Mouse (Mus musculus): ENCODE measurements around the gene Pirb. TPM values are rescaled to one million over a fixed set of nuclear protein-coding genes. Genes with fewer than 3 reads are reported as not detected.
"Not testable (repeated sequence)": the region's sequence is repeated elsewhere in the genome, so short reads cannot be mapped to it uniquely, and the experiment has no call there.

Pirb gene
- polyA plus RNA-seq (2016; fragmentation: Nextera tagmentation; extraction: Ambion mirVana), result 0.19 and 0.26 TPM in 2 replicates

DNA sequence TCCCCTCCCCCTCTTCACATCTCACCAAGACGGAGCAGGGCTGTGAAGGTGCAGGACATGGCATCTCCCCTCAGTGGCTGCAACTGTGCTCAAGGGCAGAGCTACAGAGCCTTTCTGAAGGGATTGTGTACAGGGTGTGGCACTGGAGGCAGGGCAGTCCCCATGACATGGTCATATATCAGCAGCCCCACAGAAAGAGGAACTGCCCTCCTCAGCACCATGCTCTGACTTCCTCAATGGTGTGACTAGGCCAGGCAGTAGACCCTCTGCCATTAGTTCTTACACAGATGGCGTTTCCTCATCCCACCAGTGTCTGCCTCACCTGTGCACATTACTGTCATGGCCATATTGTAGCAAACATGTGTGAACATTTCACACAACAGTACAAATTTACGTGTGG is at the start of gene Pirb:
Pirb (minus strand) TSS at position 124 of the 400 bp plus-strand sequence.
- not testable (repeated sequence) for H3K4me3 ChIP-seq; H3K27me3 ChIP-seq (ENCODE audit: poor library complexity, severe bottlenecking); H3K27ac ChIP-seq; H3K9me3 ChIP-seq; H3K36me3 ChIP-seq (replicated peaks); DNase-seq (ENCODE audit: extremely low spot score, low spot score); H3K4me1 ChIP-seq
- WGBS, result 70% methylated on average over 1 of the region's 3 CpGs

DNA sequence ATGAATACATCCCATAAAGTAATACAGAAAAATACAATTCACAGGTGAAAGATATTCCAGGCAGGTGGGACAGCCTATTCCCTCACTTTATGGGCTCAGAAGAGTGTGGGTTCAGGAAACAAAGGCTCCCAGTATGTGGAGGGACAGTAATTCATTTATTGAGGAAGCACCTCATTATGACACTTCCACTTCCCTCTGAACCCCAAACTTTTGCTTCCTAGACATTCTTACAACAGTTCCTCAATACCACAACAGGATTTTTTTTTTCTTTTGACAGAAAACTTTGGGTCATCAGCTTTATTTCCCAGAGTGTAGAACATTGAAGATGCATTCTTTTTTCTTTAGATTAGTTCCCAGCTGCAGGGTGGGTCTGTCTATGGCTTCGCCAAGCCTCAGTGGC is 12.5 kb upstream of the Pirb start:
- DNase-seq (ENCODE audit: extremely low spot score, low spot score); H3K27me3 ChIP-seq (ENCODE audit: poor library complexity, severe bottlenecking); H3K4me1 ChIP-seq; H3K36me3 ChIP-seq (replicated peaks); H3K27ac ChIP-seq; H3K9me3 ChIP-seq; H3K4me3 ChIP-seq: not testable (repeated sequence)
- no CpG with 5 or more reads among the region's 1 CpGs for WGBS

DNA sequence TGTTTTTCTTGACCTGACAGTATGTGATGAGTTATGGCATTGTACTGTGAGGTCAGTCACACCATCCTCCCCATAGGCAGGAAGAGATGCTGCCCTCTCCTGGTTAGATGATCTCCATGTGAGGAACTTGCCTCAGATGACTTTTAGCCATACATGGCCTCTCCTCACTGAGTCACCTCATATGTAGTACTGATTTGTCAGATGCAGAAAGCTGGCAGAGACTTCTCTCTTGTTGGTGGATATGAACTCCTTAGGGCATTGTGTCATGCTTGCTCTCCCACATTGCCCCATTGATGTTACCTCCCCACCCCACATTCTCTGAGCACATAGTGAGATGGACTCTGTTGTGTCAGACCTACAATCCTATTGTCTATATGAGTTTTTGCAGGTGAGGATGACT is 5.3 kb upstream of the Pirb start:
- not testable (repeated sequence) for H3K36me3 ChIP-seq (replicated peaks); H3K4me1 ChIP-seq; H3K27ac ChIP-seq; DNase-seq (ENCODE audit: extremely low spot score, low spot score); H3K27me3 ChIP-seq (ENCODE audit: poor library complexity, severe bottlenecking); H3K4me3 ChIP-seq; H3K9me3 ChIP-seq

DNA sequence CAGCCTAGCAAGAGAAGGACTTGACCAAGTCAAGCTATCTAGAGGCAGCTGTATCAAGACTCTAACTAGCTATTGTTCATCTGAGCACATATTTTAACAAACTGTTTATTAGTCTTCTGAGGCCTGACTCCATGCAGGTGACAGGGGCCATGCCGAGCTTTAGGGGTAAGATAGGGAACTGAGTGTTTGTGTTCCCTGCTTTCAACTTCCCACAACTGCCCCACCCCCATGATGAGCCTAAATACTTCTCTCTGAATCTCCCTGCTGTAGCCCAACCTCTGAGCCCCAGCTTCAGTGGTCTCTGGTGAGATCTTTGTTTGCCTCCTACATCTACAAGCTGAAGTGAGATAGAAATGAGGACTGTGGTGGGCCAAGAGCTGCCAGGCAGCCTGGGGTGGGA is 4.9 kb downstream of the Pirb start:
- no peaks in the 10 kb centered on the region for H3K36me3 ChIP-seq (replicated peaks)
- no peak overlapping the region for H3K27ac ChIP-seq
- H3K9me3 ChIP-seq, result no peaks in the 10 kb centered on the region
- 68% methylated on average over 1 of the region's 1 CpGs for WGBS
- H3K4me1 ChIP-seq, result no peaks in the 10 kb centered on the region
- no peak for DNase-seq (ENCODE audit: extremely low spot score, low spot score)
- no peaks in the 10 kb centered on the region for H3K27me3 ChIP-seq (ENCODE audit: poor library complexity, severe bottlenecking)
- no peak overlapping the region for H3K4me3 ChIP-seq

DNA sequence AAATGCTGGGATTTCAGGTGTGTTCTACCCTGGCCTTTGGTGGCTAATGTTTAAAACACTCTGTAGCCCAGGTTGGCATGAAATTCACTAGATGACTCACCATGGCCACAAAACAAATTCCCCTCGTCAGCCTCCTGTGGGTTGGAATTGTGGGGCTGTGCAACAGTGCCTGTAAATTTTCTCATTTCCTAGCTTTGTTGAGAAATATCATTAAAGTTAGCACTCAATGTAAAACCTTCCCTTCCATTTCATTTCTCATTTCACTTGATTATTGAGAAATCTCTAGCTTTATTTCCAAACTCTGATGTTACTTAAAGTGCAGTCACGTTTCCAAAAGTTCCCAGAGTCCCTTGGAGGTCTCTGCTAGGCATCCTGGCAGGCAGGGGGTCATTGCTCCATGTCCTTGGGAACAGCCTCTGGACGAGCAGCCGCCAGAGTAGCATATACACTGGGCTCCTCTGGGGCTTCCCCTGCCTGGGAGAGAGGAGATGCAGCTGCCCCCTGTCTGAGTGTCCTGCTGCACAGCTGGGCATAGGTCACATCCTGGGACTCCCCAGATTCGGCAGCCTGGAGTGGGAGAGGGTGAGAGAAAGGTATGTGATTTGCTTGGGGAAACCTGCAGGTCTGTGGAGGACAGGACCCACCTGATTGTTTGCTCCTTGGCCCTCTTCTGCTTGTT is 7.8 kb downstream of the Pirb start:
- 52% methylated on average over 5 of the region's 5 CpGs for WGBS
- Histone ChIP-seq H3K4me3 (no peak overlapping the region), H3K4me1 (no peaks in the 10 kb centered on the region), H3K27me3 (ENCODE audit: poor library complexity, severe bottlenecking) (no peaks in the 10 kb centered on the region), H3K27ac (no peak overlapping the region), H3K9me3 (no peaks in the 10 kb centered on the region), H3K36me3 (replicated peaks) (peaks cover 8% of the 10 kb centered on the region)
- DNase-seq (ENCODE audit: extremely low spot score, low spot score), result no peak

DNA sequence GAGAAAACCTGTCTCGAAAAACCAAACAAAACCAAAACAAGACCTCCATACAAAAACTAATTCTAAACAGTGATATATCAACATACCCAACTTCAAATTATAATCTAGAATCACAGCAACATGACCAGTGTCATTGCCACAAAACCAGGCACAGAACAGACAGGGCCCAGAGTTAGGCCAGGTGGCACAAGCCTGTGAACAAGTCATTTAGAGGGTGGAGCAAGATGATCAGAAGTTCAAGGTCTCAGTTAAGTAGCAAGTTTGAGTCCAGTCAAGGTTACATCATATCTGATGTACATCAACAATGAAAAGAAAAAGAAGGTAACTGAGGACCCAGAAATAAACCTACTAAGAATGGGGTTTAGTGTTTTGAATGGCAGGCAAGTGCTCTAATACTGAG is 11.2 kb downstream of the Pirb start:
- H3K4me3 ChIP-seq, result no peak overlapping the region
- peaks cover 18% of the 10 kb centered on the region for H3K4me1 ChIP-seq
- H3K27ac ChIP-seq, result no peak overlapping the region
- H3K9me3 ChIP-seq, result no peaks in the 10 kb centered on the region
- no peaks in the 10 kb centered on the region for H3K27me3 ChIP-seq (ENCODE audit: poor library complexity, severe bottlenecking)
- DNase-seq (ENCODE audit: extremely low spot score, low spot score), result no peak
- H3K36me3 ChIP-seq (replicated peaks), result peaks cover 39% of the 10 kb centered on the region
- 78% methylated on average over 1 of the region's 1 CpGs for WGBS

DNA sequence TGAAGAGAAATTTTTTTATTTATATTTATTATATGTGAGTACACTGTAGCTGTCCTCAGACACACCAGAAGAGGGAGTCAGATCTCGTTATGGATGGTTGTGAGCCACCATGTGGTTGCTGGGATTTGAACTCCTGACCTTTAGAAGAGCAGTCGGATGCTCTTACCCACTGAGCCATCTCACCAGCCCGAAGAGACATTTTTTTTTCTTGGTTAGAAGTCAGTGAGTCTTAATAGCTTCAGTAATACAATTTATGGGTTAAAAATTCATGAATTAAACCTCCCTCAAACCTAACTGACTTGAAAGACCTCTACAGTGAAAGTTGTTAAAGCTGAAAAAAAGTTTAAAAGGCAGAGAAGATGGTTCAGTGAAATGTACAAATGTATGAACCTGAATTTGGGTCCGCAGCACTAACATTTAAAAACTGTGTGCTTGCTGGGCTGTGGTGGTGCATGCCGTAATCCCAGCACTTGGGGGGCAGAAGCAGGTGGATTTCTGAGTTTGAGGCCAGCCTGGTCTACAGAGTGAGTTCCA is 11.7 kb downstream of the Pirb start:
- peaks cover 19% of the 10 kb centered on the region for H3K4me1 ChIP-seq
- not testable (repeated sequence) for H3K27me3 ChIP-seq (ENCODE audit: poor library complexity, severe bottlenecking); H3K27ac ChIP-seq; DNase-seq (ENCODE audit: extremely low spot score, low spot score); H3K4me3 ChIP-seq; H3K9me3 ChIP-seq
- WGBS, result 41% methylated on average over 5 of the region's 5 CpGs
- peaks cover 39% of the 10 kb centered on the region for H3K36me3 ChIP-seq (replicated peaks)

DNA sequence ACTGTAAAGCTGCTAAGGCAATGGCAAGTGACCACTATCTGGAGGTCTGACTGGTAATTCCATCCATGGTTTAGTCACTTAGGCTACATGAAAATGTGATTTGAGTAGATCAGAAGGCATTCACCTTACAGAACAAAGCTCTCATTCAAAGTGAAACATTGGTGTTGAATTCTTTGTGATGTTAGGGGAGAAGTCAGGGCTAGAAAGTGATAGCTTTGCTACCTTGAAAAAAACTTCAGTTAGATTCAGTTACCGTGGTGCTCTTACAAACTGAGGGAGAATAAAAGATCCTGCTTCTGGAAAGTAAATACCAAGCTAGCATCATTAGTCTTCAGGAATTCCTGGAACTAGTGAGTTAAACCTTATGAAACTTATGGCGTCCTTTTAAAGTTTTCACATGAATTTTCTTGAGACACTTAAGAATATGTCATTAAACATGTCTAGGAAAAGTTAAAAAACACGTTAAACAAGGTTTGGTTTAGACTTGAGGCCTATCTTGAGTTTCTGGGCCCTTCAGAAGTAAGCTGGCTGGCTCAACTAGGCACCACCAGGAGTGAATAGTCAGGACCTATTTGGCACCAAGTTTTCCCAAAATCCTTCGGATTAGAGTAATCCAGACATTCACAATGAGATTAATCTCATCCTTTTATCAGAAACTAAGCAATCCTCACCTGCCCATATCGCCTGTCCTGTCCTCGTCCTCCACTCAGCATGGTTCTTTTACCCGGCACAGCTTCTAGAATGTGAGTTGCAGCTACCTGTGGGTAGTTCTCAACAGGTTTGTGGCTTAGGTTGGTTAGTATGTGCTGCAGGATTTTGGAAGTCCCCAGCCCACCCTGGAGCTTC is 12.4 kb downstream of the Pirb start:
- H3K4me1 ChIP-seq, result peaks cover 26% of the 10 kb centered on the region
- WGBS, result 15% methylated on average over 7 of the region's 7 CpGs
- no peaks in the 10 kb centered on the region for H3K9me3 ChIP-seq
- no peaks in the 10 kb centered on the region for H3K27me3 ChIP-seq (ENCODE audit: poor library complexity, severe bottlenecking)
- peaks cover 39% of the 10 kb centered on the region for H3K36me3 ChIP-seq (replicated peaks)
- H3K27ac ChIP-seq, result no peak overlapping the region
- peak; percentile 41 for DNase-seq (ENCODE audit: extremely low spot score, low spot score)
- H3K4me3 ChIP-seq, result no peak overlapping the region

DNA sequence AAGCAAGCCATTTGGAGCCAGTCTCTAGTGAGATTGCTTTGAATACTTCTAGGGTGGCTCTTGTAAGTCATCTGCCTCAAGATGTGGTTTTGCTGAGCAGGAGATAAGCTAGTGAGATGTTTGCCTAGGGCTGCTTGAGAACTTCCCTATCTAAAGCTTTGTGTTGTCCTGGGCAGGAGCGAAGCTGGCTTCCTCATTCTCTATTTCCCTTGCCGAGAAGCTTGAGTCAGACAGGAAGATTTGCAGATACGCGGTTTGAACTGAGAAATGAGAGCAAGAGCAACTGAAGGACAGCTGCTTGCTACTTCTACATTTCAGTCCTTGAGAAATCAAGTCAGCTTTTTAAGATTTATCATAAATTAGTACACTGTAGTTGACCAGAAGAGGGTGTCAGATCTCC is 13.2 kb downstream of the Pirb start:
- peaks cover 40% of the 10 kb centered on the region for H3K36me3 ChIP-seq (replicated peaks)
- peak overlapping the region; percentile 85 for H3K4me3 ChIP-seq
- no peaks in the 10 kb centered on the region for H3K9me3 ChIP-seq
- 68% methylated on average over 4 of the region's 4 CpGs for WGBS
- no peaks in the 10 kb centered on the region for H3K27me3 ChIP-seq (ENCODE audit: poor library complexity, severe bottlenecking)
- DNase-seq (ENCODE audit: extremely low spot score, low spot score), result no peak
- no peak overlapping the region for H3K27ac ChIP-seq
- peaks cover 26% of the 10 kb centered on the region for H3K4me1 ChIP-seq

DNA sequence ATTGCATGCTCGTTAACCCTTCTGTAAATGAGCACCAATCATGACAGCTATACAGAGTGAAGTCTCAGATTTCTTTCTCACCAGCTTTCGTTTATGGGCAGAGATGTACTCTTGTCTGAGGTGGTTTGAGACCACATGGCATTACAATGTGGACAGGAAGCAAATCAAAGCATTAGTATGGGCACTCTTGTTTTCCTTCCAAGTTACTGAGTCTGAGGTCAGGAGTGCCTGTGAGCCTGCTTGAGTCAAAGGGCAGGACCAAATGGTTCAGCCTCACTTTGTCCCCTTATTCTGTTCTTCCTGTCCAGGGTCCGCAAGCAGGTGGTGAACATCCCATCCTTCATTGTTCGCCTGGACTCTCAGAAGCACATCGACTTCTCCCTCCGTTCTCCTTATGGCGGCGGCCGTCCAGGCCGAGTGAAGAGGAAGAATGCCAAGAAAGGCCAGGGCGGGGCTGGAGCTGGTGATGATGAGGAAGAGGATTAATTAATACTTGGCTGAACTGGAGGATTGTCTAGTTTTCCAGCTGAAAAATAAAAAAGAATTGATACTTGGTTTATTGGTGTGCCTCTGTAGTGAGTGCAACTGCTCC is 13.8 kb downstream of the Pirb start:
- WGBS, result 66% methylated on average over 11 of the region's 11 CpGs
- Histone ChIP-seq H3K27me3 (ENCODE audit: poor library complexity, severe bottlenecking) (no peaks in the 10 kb centered on the region), H3K27ac (peak overlapping the region; percentile 96)

DNA sequence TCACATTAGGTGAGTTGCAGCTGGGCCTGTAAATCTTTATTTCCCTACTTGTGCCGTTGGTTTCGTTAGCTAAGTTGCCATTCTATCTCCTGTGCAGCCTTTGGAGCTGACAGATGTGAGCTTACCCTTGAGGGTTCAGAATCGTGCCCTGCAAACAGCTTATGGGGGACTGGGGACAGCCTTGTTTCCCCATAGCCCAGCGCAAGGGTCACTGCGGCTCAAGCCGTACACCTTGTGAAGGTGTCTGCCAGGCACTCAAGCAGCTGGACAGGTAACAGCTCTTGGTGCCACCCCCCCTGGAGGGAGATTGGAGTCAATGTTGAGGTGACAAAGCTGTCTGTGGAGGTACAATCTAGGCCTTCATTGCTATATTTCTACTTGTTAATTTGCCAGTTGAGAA is 14.3 kb downstream of the Pirb start:
- 46% methylated on average over 6 of the region's 6 CpGs for WGBS
- no peaks in the 10 kb centered on the region for H3K9me3 ChIP-seq
- DNase-seq (ENCODE audit: extremely low spot score, low spot score), result no peak
- H3K4me3 ChIP-seq, result peak overlapping the region; percentile 85
- H3K4me1 ChIP-seq, result peaks cover 26% of the 10 kb centered on the region
- H3K27me3 ChIP-seq (ENCODE audit: poor library complexity, severe bottlenecking), result no peaks in the 10 kb centered on the region
- peaks cover 51% of the 10 kb centered on the region for H3K36me3 ChIP-seq (replicated peaks)
- H3K27ac ChIP-seq, result peak overlapping the region; percentile 96

More for the DNA sequence above, 13.8 kb downstream of the Pirb start:
- peaks cover 45% of the 10 kb centered on the region for H3K36me3 ChIP-seq (replicated peaks)
- peak overlapping the region; percentile 85 for H3K4me3 ChIP-seq
- no peak for DNase-seq (ENCODE audit: extremely low spot score, low spot score)
- no peaks in the 10 kb centered on the region for H3K9me3 ChIP-seq
- H3K4me1 ChIP-seq, result peaks cover 26% of the 10 kb centered on the region

DNA sequence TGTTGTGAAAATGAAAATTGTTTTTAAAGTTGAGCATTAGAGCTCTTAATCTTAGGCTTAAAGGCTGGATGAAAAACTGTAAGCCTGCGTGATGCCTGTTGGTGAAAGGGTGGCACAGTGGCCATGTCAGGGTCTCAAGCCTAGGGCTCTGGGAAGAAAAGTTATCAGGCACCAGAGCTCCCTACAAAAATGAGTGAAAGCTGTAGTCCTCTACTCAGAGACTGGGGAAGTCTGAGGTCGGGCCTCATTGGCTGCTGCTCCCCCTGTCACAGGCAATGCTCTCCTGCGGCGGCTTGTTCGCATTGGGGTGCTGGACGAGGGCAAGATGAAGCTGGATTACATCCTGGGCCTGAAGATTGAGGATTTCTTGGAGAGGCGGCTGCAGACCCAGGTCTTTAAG is 14.7 kb downstream of the Pirb start:
- peaks cover 55% of the 10 kb centered on the region for H3K36me3 ChIP-seq (replicated peaks)

DNA sequence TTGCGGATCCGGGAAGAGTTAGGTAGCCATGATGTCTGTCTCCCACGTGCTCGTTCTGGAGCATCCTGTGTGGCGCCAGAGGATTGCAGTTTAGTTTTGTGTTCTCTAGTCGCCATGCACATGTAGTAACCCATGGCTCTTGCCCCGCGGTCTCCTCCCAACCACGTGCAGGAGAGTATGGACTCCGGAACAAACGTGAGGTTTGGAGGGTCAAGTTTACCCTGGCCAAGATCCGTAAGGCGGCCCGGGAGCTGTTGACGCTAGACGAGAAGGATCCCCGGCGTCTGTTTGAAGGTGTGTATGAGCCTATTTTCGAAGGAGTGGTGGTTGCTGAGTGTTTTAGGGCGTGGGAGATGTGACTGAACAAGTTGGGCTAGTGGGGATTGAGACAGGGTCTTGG is 15.7 kb downstream of the Pirb start:
- under 1% methylated on average over 20 of the region's 20 CpGs for WGBS

More for the DNA sequence above, 14.7 kb downstream of the Pirb start:
- Histone ChIP-seq H3K4me3 (peak overlapping the region; percentile 85), H3K27ac (peak overlapping the region; percentile 96), H3K4me1 (peaks cover 26% of the 10 kb centered on the region)
- not testable (repeated sequence) for H3K9me3 ChIP-seq; H3K27me3 ChIP-seq (ENCODE audit: poor library complexity, severe bottlenecking); DNase-seq (ENCODE audit: extremely low spot score, low spot score)
- WGBS, result 10% methylated on average over 7 of the region's 7 CpGs

More for the DNA sequence above, 15.7 kb downstream of the Pirb start:
- Histone ChIP-seq H3K27ac (peak overlapping the region; percentile 96), H3K4me1 (peaks cover 26% of the 10 kb centered on the region), H3K4me3 (peak overlapping the region; percentile 85), H3K27me3 (ENCODE audit: poor library complexity, severe bottlenecking) (no peaks in the 10 kb centered on the region), H3K36me3 (replicated peaks) (peaks cover 65% of the 10 kb centered on the region), H3K9me3 (no peaks in the 10 kb centered on the region)
- no peak for DNase-seq (ENCODE audit: extremely low spot score, low spot score)

Data from forebrain, embryonic 10.5 days (tissue).